Mouse (Mus musculus) thymus, adult 18-20 months (tissue): ENCODE data around the gene E2f6.

Experiments used
- DNase-seq, 2 experiments: peaks; one replicate each; pipeline ENCODE4 v3.0.0; 2022; ENCODE audit warnings: mixed read lengths in 2 of 2

The E2f6 gene

GRCm38 (mm10) chr12:16800959-16801315 lies 9.8 kb upstream of the E2f6 start:
- DNase-seq = no peak

- no peak for DNase-seq
These were observed 7.4 kb upstream of the E2f6 start for GRCm38 (mm10) chr12:16803237-16803955.

- no peak for DNase-seq
These were observed 6.8 kb upstream of the E2f6 start for GRCm38 (mm10) chr12:16803956-16804430.

GRCm38 (mm10) chr12:16805511-16805910 lies 5.3 kb upstream of the E2f6 start:
- DNase-seq = peak; percentile 19 to 47

GRCm38 (mm10) chr12:16808045-16808444 lies 2.7 kb upstream of the E2f6 start:
- DNase-seq = no peak

- DNase-seq = no peak
These were observed 714 bp downstream of the E2f6 start for GRCm38 (mm10) chr12:16811477-16811876.

- no peak for DNase-seq
These were observed 6.4 kb downstream of the E2f6 start for GRCm38 (mm10) chr12:16817147-16817546.

GRCm38 (mm10) chr12:16818513-16818912 lies 7.8 kb downstream of the E2f6 start:
- no peak for DNase-seq

GRCm38 (mm10) chr12:16820761-16821160 lies 10.0 kb downstream of the E2f6 start:
- no peak for DNase-seq

GRCm38 (mm10) chr12:16822181-16822734 lies 11.5 kb downstream of the E2f6 start:
- DNase-seq = no peak

GRCm38 (mm10) chr12:16823701-16824100 lies 12.9 kb downstream of the E2f6 start:
- no peak for DNase-seq

GRCm38 (mm10) chr12:16828505-16828904 lies 17.7 kb downstream of the E2f6 start:
- DNase-seq = no peak

GRCm38 (mm10) chr12:16829785-16830184 lies 19.0 kb downstream of the E2f6 start:
- DNase-seq = no peak

GRCm38 (mm10) chr12:16831071-16831470 lies 20.3 kb downstream of the E2f6 start:
- DNase-seq = no peak

- no peak for DNase-seq
These were observed 23.9 kb downstream of the E2f6 start for GRCm38 (mm10) chr12:16834701-16835100.

- DNase-seq = no peak
These were observed 25.4 kb downstream of the E2f6 start for GRCm38 (mm10) chr12:16836188-16836587.

GRCm38 (mm10) chr12:16837766-16838165 lies 27.0 kb downstream of the E2f6 start:
- DNase-seq = no peak

- no peak for DNase-seq
These were observed 30.3 kb downstream of the E2f6 start for GRCm38 (mm10) chr12:16840842-16841782.

- DNase-seq = no peak
These were observed 34.1 kb downstream of the E2f6 start for GRCm38 (mm10) chr12:16844623-16845592.

GRCm38 (mm10) chr12:16847204-16847792 lies 36.5 kb downstream of the E2f6 start:
- DNase-seq = no peak

- DNase-seq = no peak
These were observed 37.7 kb downstream of the E2f6 start for GRCm38 (mm10) chr12:16848501-16848900.

GRCm38 (mm10) chr12:16849821-16850220 lies 39.1 kb downstream of the E2f6 start:
- DNase-seq = no peak
